Mouse (Mus musculus): Measurements from ENCODE around the gene Zc3h12d. TPM values are rescaled to one million over a fixed set of nuclear protein-coding genes. Genes with fewer than 3 reads are reported as not detected.

Zc3h12d gene
- under 1 TPM; 0.05 to 0.12 TPM for total RNA-seq (2021)
- long read RNA-seq, experiment 1 = 0 reads
- long read RNA-seq, experiment 2 = 0 reads

- intact Hi-C loops (cut with DNase I) = no loop called here
- DNase-seq = no peak
Measured at GRCm38 (mm10) chr10:7832171-7832676, at the start of gene Zc3h12d. TSS of gene Zc3h12d (plus strand) at chr10:7832470.

DNA sequence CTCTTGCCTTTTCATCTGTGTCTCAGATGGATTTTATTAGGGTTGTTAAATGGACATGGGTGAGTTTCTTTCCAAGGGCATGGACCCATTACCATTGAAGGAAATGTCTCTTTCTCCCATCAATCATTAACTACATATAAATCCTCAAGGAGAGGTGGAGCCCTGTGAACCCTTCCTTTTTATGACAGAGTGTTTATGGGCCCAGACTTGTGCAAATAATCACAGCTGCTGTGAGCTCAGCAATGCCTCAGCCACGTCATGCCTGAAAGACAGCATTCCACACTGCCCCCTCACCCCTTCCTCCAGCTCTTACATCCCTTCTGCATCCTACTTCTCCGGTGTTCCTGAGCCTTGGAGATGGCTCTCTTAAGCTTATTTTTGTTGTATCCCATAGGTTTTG is 45.0 kb upstream of the Zc3h12d start:
- intact Hi-C loops (cut with DNase I) = no loop called here
- DNase-seq = no peak

DNA sequence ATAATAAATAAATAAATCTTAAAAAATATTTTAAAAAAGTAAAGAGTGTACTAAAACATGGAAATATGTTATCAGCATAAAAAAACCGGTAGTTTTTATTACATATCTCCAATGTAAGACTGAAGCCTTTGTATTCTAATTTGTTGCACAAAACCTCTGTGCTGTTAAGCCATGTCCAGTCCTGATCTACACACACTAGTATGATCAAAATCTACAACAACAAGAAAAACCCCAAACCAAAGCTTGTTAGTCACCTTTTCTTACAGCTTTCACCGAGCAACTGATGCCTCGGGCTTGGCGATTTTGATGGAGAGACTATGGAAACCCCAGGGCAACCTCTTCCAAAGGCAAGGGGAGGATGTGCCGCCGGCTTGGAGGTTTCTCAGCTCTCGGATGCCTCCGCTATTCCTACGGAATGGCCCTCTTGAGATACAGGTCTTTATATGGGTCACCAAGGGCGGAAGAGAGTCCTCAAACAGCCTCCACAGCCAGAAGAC is 40.0 kb upstream of the Zc3h12d start:
- intact Hi-C loops (cut with DNase I) = no loop called here
- no peak for DNase-seq

- DNase-seq = peak; percentile 86 to 87
- intact Hi-C loops (cut with DNase I) = no loop called here
Measured at GRCm38 (mm10) chr10:7792751-7793385, 39.4 kb upstream of the Zc3h12d start, which contains the start of the genes Ginm1 and Ppil4. TSS of gene Ginm1 (minus strand) at chr10:7792824. TSS of gene Ppil4 (plus strand) at chr10:7792891.

DNA sequence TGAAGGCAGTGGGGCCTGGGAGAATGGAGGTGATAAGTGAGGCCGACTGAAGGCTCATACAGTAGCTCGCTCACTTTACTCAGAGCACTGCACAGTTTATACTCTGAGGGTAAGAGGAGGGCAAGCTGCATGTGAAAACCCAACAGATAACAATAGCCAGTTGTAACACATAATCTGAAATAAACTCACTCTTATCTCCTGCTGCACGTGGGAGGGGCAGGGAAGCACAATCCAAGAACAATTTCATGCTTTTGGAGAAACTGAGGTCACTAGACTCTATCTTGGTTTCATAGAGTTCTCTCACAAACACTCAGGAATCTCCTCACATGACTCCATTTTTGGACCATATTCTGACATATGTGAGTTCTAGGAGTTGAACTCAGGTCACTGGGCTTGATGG is 31.0 kb upstream of the Zc3h12d start:
- DNase-seq = no peak
- intact Hi-C loops (cut with DNase I) = no loop called here

- intact Hi-C loops (cut with DNase I) = no loop called here
- DNase-seq = no peak
Measured at GRCm38 (mm10) chr10:7802519-7803140, 29.6 kb upstream of the Zc3h12d start.

DNA sequence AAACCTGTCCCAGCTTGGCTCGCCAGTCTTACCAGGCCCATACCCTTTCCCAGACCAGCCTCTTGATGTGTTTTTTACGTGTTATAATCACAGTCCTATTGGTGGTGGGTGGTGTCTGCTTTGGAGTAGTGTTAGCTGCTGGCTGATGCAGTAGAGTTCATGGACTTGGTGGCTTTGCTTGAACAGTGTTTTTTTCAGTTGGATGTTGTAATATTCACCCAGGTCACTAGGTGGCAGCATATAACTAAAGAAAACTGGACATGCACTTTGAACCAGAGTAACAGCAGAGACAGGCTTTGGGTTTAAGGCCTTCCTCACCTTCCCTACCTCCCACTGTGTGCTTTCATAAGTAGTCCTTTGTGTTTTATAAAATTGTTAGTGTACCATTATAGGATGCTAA is 22.3 kb upstream of the Zc3h12d start:
- intact Hi-C loops (cut with DNase I) = loop anchor here (5.0 kb wide), 3 partner anchors 62 to 427 kb away; no protein-coding TSS in a partner anchor
- no peak for DNase-seq

- DNase-seq = no peak
- intact Hi-C loops (cut with DNase I) = no loop called here
Measured at GRCm38 (mm10) chr10:7816476-7816875, 15.8 kb upstream of the Zc3h12d start.

GRCm38 (mm10) chr10:7818676-7819075 is 13.6 kb upstream of the Zc3h12d start:
- no peak for DNase-seq
- intact Hi-C loops (cut with DNase I) = no loop called here

DNA sequence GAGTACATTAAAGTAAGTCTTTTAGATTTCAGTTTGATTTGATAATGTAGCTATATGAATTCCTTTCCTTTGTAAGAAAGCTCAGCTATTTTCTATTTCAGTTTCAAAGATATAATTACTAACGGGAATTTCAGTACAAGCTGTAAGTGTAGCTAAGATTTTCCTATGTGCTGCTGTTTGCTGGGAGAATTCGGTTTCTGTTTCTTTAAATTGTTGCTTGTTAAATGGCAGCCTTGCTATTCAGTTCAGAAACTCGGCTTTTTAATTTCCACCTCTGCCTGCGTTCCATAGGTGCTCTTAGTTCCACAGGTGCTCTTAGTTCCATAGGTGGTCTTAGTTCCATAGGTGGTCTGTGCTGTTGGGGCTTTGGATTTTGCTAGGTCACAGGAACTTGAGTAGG is 13.1 kb upstream of the Zc3h12d start:
- no peak for DNase-seq
- intact Hi-C loops (cut with DNase I) = no loop called here

GRCm38 (mm10) chr10:7819603-7820002 is 12.7 kb upstream of the Zc3h12d start:
- DNase-seq = no peak
- intact Hi-C loops (cut with DNase I) = no loop called here

GRCm38 (mm10) chr10:7820171-7820570 is 12.1 kb upstream of the Zc3h12d start:
- intact Hi-C loops (cut with DNase I) = no loop called here
- no peak for DNase-seq

DNA sequence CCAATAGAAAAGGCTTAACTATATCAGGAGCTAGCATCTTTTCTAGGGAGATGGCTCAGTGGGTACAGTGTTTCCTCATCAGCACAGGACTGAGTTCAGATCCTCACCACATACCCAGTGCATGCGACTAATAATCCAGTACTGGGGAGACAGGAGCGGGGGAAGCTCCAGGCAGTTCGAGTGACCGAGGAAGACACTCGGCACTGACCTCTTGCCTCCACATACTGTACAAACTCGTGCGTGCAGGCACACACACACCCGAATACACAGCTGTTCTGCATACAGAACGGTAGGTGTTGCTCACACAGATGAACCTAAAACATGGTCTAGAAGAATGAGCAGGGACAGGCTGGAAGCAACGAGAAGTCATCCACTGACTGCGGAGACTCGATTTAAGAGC is 10.3 kb upstream of the Zc3h12d start:
- DNase-seq = no peak
- intact Hi-C loops (cut with DNase I) = no loop called here

DNA sequence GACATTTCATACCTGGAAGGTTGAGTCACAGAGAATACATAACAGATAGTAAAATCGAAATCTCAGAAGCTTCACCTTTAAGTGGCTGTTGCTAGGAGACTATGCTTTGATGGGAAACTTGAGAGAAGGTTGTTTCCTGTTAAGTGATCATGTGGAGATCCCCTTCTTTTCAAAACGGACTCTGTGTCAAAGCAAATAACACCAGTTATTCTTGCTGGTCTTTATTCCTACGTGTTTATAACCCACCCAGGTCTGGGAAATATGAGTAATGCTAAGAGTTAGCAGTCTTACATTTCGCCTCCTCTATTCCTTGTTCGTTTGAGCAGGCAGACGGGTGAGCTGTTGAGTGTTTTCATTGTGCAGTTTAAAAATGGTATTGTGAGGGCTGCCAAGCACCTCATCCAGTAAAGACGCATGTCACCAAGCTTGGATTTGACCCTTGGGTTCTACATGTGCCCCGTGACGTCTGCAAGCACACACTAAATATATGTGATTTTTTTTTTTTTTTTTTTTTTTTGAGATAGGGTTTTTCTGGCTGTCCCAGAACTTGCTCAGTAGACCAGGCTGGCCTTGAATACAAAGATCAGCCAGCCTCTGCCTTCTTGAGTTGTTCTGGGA is 7.5 kb upstream of the Zc3h12d start:
- intact Hi-C loops (cut with DNase I) = no loop called here
- DNase-seq = no peak

- intact Hi-C loops (cut with DNase I) = no loop called here
- no peak for DNase-seq
Measured at GRCm38 (mm10) chr10:7825281-7825665, 7.0 kb upstream of the Zc3h12d start.

- DNase-seq = no peak
- intact Hi-C loops (cut with DNase I) = no loop called here
Measured at GRCm38 (mm10) chr10:7826106-7826505, 6.2 kb upstream of the Zc3h12d start.

- no peak for DNase-seq
- intact Hi-C loops (cut with DNase I) = no loop called here
Measured at GRCm38 (mm10) chr10:7833377-7834165, 1.3 kb downstream of the Zc3h12d start.

GRCm38 (mm10) chr10:7834671-7835225 is 2.5 kb downstream of the Zc3h12d start:
- intact Hi-C loops (cut with DNase I) = no loop called here

GRCm38 (mm10) chr10:7836902-7837301 is 4.6 kb downstream of the Zc3h12d start:
- intact Hi-C loops (cut with DNase I) = no loop called here
- no peak for DNase-seq

More at GRCm38 (mm10) chr10:7834671-7835225, 2.5 kb downstream of the Zc3h12d start:
- no peak for DNase-seq

GRCm38 (mm10) chr10:7837446-7837845 is 5.2 kb downstream of the Zc3h12d start:
- DNase-seq = no peak
- intact Hi-C loops (cut with DNase I) = no loop called here
